Mouse (Mus musculus) kidney, embryonic 14.5 days (tissue): Measurements from ENCODE around the gene B4galt1. TPM values are rescaled to one million over a fixed set of nuclear protein-coding genes. Genes with fewer than 3 reads are reported as not detected.

Experiments used
- ATAC-seq: fragments of 200-750 bp; cut with Nextera tagmentation; 2 replicates; pipeline ENCODE4 v1.8.0; 2017; ENCODE audit warnings: moderate number of reproducible peaks, mild to moderate bottlenecking, moderate TSS enrichment, moderate library complexity; ENCODE audit not compliant: low FRiP score, low TSS enrichment
- H3K27ac ChIP-seq: fragments of 300-500 bp; sonication (generic); 2 replicates; pipeline ENCODE4 v1.5.1; 2014; ENCODE audit warnings: low read depth, mild to moderate bottlenecking, low read length, moderate library complexity, mixed read lengths
- H3K27me3 ChIP-seq: fragments of 300-500 bp; sonication (generic); 2 replicates; pipeline ENCODE4 v1.6.1; 2014; ENCODE audit warnings: mild to moderate bottlenecking, low read length; ENCODE audit not compliant: control insufficient read depth, insufficient read depth
- H3K36me3 ChIP-seq: fragments of 300-500 bp; sonication (generic); 2 replicates; pipeline ENCODE4 v1.6.1; 2014; ENCODE audit warnings: low read length, mixed read lengths; ENCODE audit not compliant: control insufficient read depth, insufficient read depth
- H3K4me1 ChIP-seq: fragments of 300-500 bp; sonication (generic); 2 replicates; pipeline ENCODE4 v1.6.1; 2014; ENCODE audit warnings: low read length, mixed read lengths; ENCODE audit not compliant: control insufficient read depth, insufficient read depth
- H3K4me2 ChIP-seq: fragments of 300-500 bp; sonication (generic); replicated peaks from 2 replicates; pipeline ENCODE4 v1.6.1; 2014; ENCODE audit warnings: low read depth, mild to moderate bottlenecking, low read length
- H3K4me3 ChIP-seq: fragments of 300-500 bp; sonication (generic); 2 replicates; pipeline ENCODE4 v1.5.1; 2014; ENCODE audit warnings: mild to moderate bottlenecking, low read length
- H3K9ac ChIP-seq: fragments of 300-500 bp; sonication (generic); 2 replicates; pipeline ENCODE4 v1.6.1; 2014; ENCODE audit warnings: low read depth, mild to moderate bottlenecking, low read length, moderate library complexity
- H3K9me3 ChIP-seq: fragments of 300-500 bp; sonication (generic); 2 replicates; pipeline ENCODE4 v1.6.1; 2016; ENCODE audit warnings: low read length; ENCODE audit not compliant: control insufficient read depth
- WGBS: fragments of 180-500 bp; shearing (Covaris S2); extraction: QIAGEN DNeasy Blood & Tissue Kit; methylation state at CpG from one replicate; pipeline ENCODE4 v1.1.7; 2014; 5-methylcytosine and 5-hydroxymethylcytosine counted together
- polyA plus RNA-seq: library from polyadenylated mRNA; unstranded; fragments of >200 nt; fragmentation: Nextera tagmentation; extraction: Ambion mirVana; gene quantifications from 2 replicates; pipeline ENCODE4 v1.2.1, GENCODE M21; 2014

Gene B4galt1
- polyA plus RNA-seq, 1 experiment from 2014 or later, result 45.8 TPM

GRCm38 (mm10) chr4:40820903-40821302, 32.9 kb downstream of the B4galt1 start:
- Histone ChIP-seq H3K4me3 (no peak overlapping the region), H3K27me3 (no peaks in the 10 kb centered on the region), H3K27ac (no peak overlapping the region), H3K9ac (no peak overlapping the region), H3K4me1 (peaks cover 13% of the 10 kb centered on the region; the same call in 1 of the 2 replicates), H3K9me3 (no peaks in the 10 kb centered on the region), H3K36me3 (peaks cover 30% of the 10 kb centered on the region; the same call in 1 of the 2 replicates), H3K4me2 (no peak overlapping the region)
- ATAC-seq, result no peak
- WGBS, result 32% methylated on average over 1 of the region's 1 CpGs

GRCm38 (mm10) chr4:40820024-40820423, 33.8 kb downstream of the B4galt1 start:
- H3K4me1 ChIP-seq, result peaks cover 13% of the 10 kb centered on the region
- no peak overlapping the region for H3K9ac ChIP-seq
- H3K36me3 ChIP-seq, result peaks cover 33% of the 10 kb centered on the region; the same call in 1 of the 2 replicates
- no peak overlapping the region for H3K4me2 ChIP-seq
- ATAC-seq, result no peak
- H3K27me3 ChIP-seq, result no peaks in the 10 kb centered on the region
- no peaks in the 10 kb centered on the region for H3K9me3 ChIP-seq
- H3K27ac ChIP-seq, result no peak overlapping the region
- H3K4me3 ChIP-seq, result no peak overlapping the region
- 64% methylated on average over 4 of the region's 4 CpGs for WGBS

- Histone ChIP-seq H3K9ac (no peak overlapping the region), H3K4me3 (no peak overlapping the region), H3K4me2 (no peak overlapping the region), H3K4me1 (peaks cover 13% of the 10 kb centered on the region), H3K27ac (no peak overlapping the region), H3K9me3 (no peaks in the 10 kb centered on the region), H3K27me3 (no peaks in the 10 kb centered on the region), H3K36me3 (peaks cover 34% of the 10 kb centered on the region; the same call in 1 of the 2 replicates)
- ATAC-seq, result no peak
- 90% methylated on average over 6 of the region's 6 CpGs for WGBS
Observed at GRCm38 (mm10) chr4:40819151-40819550, 34.7 kb downstream of the B4galt1 start.

GRCm38 (mm10) chr4:40818421-40818820, 35.4 kb downstream of the B4galt1 start:
- Histone ChIP-seq H3K36me3 (peaks cover 39% of the 10 kb centered on the region; the same call in 1 of the 2 replicates), H3K27me3 (no peaks in the 10 kb centered on the region), H3K4me3 (no peak overlapping the region), H3K9ac (no peak overlapping the region), H3K27ac (no peak overlapping the region), H3K4me1 (peaks cover 11% of the 10 kb centered on the region), H3K9me3 (no peaks in the 10 kb centered on the region), H3K4me2 (no peak overlapping the region)
- ATAC-seq, result peak; percentile 81
- WGBS, result 43% methylated on average over 6 of the region's 6 CpGs

- H3K4me1 ChIP-seq, result peaks cover 11% of the 10 kb centered on the region
- no peaks in the 10 kb centered on the region for H3K9me3 ChIP-seq
- no peak overlapping the region for H3K4me3 ChIP-seq
- no peak overlapping the region for H3K9ac ChIP-seq
- H3K27ac ChIP-seq, result no peak overlapping the region
- no peaks in the 10 kb centered on the region for H3K27me3 ChIP-seq
- peaks cover 36% of the 10 kb centered on the region; the same call in 1 of the 2 replicates for H3K36me3 ChIP-seq
- H3K4me2 ChIP-seq, result no peak overlapping the region
- no peak for ATAC-seq
- WGBS, result 84% methylated on average over 12 of the region's 12 CpGs
Observed at GRCm38 (mm10) chr4:40817936-40818335, 35.9 kb downstream of the B4galt1 start.

- no peaks in the 10 kb centered on the region for H3K9me3 ChIP-seq
- no peak overlapping the region for H3K4me3 ChIP-seq
- no peak overlapping the region for H3K9ac ChIP-seq
- WGBS, result 51% methylated on average over 12 of the region's 12 CpGs
- H3K4me1 ChIP-seq, result peaks cover 4% of the 10 kb centered on the region
- H3K27ac ChIP-seq, result no peak overlapping the region
- ATAC-seq, result no peak
- H3K4me2 ChIP-seq, result no peak overlapping the region
- H3K36me3 ChIP-seq, result peaks cover 32% of the 10 kb centered on the region; the same call in 1 of the 2 replicates
- no peaks in the 10 kb centered on the region for H3K27me3 ChIP-seq
Observed at GRCm38 (mm10) chr4:40815775-40816372, 37.9 kb downstream of the B4galt1 start.

GRCm38 (mm10) chr4:40815120-40815519, 38.7 kb downstream of the B4galt1 start:
- Histone ChIP-seq H3K4me3 (no peak overlapping the region), H3K4me2 (no peak overlapping the region), H3K4me1 (peaks cover 3% of the 10 kb centered on the region), H3K36me3 (peaks cover 37% of the 10 kb centered on the region; the same call in 1 of the 2 replicates), H3K9ac (no peak overlapping the region), H3K27me3 (no peaks in the 10 kb centered on the region), H3K27ac (no peak overlapping the region), H3K9me3 (no peaks in the 10 kb centered on the region)
- WGBS, result 84% methylated on average over 3 of the region's 3 CpGs
- ATAC-seq, result no peak

- Histone ChIP-seq H3K4me3 (no peak overlapping the region), H3K36me3 (peaks cover 40% of the 10 kb centered on the region; the same call in 1 of the 2 replicates), H3K9me3 (no peaks in the 10 kb centered on the region), H3K27me3 (no peaks in the 10 kb centered on the region), H3K9ac (no peak overlapping the region), H3K4me1 (peaks cover 3% of the 10 kb centered on the region), H3K4me2 (no peak overlapping the region), H3K27ac (no peak overlapping the region)
- WGBS, result 79% methylated on average over 6 of the region's 6 CpGs
- ATAC-seq, result no peak
Observed at GRCm38 (mm10) chr4:40814359-40814758, 39.4 kb downstream of the B4galt1 start.

- H3K9me3 ChIP-seq, result no peaks in the 10 kb centered on the region
- H3K4me1 ChIP-seq, result no peaks in the 10 kb centered on the region; the same call in 1 of the 2 replicates
- no peak overlapping the region for H3K27ac ChIP-seq
- H3K4me2 ChIP-seq, result no peak overlapping the region
- H3K9ac ChIP-seq, result no peak overlapping the region
- no peak for ATAC-seq
- H3K36me3 ChIP-seq, result peaks cover 52% of the 10 kb centered on the region; the same call in 1 of the 2 replicates
- H3K4me3 ChIP-seq, result no peak overlapping the region
- no peaks in the 10 kb centered on the region for H3K27me3 ChIP-seq
- 91% methylated on average over 1 of the region's 1 CpGs for WGBS
Observed at GRCm38 (mm10) chr4:40812891-40813290, 40.9 kb downstream of the B4galt1 start.
